Mouse (Mus musculus) CH12.LX (cell line): ENCODE data around the gene Ntng1. TPM values are rescaled to one million over a fixed set of nuclear protein-coding genes. Genes with fewer than 3 reads are reported as not detected.

ENCODE experiments used
- DNase-seq: peaks from one replicate; pipeline ENCODE4 v3.0.0-alpha.2; 2013; ENCODE audit errors: extremely low read depth
- H3K27ac ChIP-seq: 2 replicates; pipeline ENCODE4 v1.5.1; 2012; ENCODE audit warnings: low read depth, mild to moderate bottlenecking, control low read depth, moderate library complexity; ENCODE audit not compliant: insufficient read depth
- H3K27me3 ChIP-seq: replicated peaks from 2 replicates; pipeline ENCODE3; 2012; ENCODE audit warnings: inconsistent platforms
- H3K36me3 ChIP-seq, 2 experiments: replicated peaks in 1 of 2; 2 replicates each; pipeline versions ENCODE3 to v1.6.1; 2012; ENCODE audit warnings: inconsistent platforms in 1 of 2, low read length in 1 of 2, mild to moderate bottlenecking in 1 of 2, mixed read lengths in 1 of 2, moderate library complexity in 1 of 2; ENCODE audit not compliant: control insufficient read depth in 1 of 2, insufficient read depth in 1 of 2
- H3K4me1 ChIP-seq, 2 experiments: 2 replicates each; pipeline ENCODE4 v1.6.1; 2012; ENCODE audit warnings: inconsistent platforms in 1 of 2, moderate library complexity in 1 of 2; ENCODE audit not compliant: insufficient read depth in 2 of 2, control insufficient read depth in 1 of 2
- H3K4me2 ChIP-seq: 2 replicates; pipeline ENCODE4 v1.6.1; 2012; ENCODE audit warnings: low read depth, mild to moderate bottlenecking, control low read depth; ENCODE audit not compliant: poor library complexity, insufficient read depth, severe bottlenecking
- H3K4me3 ChIP-seq, 3 experiments: fragments of 150-350 bp in 1 of 3; sonication (generic) in 1 of 3; replicated peaks in 1 of 3; 2 replicates each; pipeline versions ENCODE3 to v1.5.1; 2011 to 2012; ENCODE audit warnings: low read depth in 2 of 3, low read length in 2 of 3, mild to moderate bottlenecking in 2 of 3, moderate library complexity in 2 of 3, control low read depth in 1 of 3, improper control_type of control experiment in 1 of 3, inconsistent platforms in 1 of 3, mixed read lengths in 1 of 3; ENCODE audit not compliant: poor library complexity in 1 of 3
- H3K79me2 ChIP-seq: replicated peaks from 2 replicates; pipeline ENCODE4 v1.6.1; 2012; ENCODE audit warnings: mild to moderate bottlenecking, moderate library complexity; ENCODE audit not compliant: control insufficient read depth, poor library complexity, insufficient read depth, severe bottlenecking; ENCODE audit errors: extremely low read depth
- H3K9ac ChIP-seq: 2 replicates; pipeline ENCODE4 v1.6.1; 2012; ENCODE audit warnings: low read depth, mild to moderate bottlenecking, control low read depth, moderate library complexity; ENCODE audit not compliant: insufficient read depth
- H3K9me3 ChIP-seq: replicated peaks from 2 replicates; pipeline ENCODE3; 2012; ENCODE audit warnings: low read length, inconsistent platforms, mixed read lengths
- BHLHE40 ChIP-seq: IDR thresholded peaks from 2 replicates; pipeline ENCODE4 v1.6.1; 2011; ENCODE audit warnings: mild to moderate bottlenecking, low read depth, low read length, improper control_type of control experiment
- CHD1 ChIP-seq: IDR thresholded peaks from 2 replicates; pipeline ENCODE4 v1.6.1; 2012; ENCODE audit warnings: low read depth, low read length, improper control_type of control experiment, inconsistent platforms
- ELF1 ChIP-seq: IDR thresholded peaks from 2 replicates; pipeline ENCODE4 v1.6.1; 2014; ENCODE audit warnings: low read depth, mild to moderate bottlenecking, inconsistent platforms, low read length, improper control_type of control experiment
- EP300 ChIP-seq: IDR thresholded peaks from 2 replicates; pipeline ENCODE4 v1.6.1; 2011; ENCODE audit warnings: low read length, improper control_type of control experiment
- GABPA ChIP-seq: IDR thresholded peaks from 2 replicates; pipeline ENCODE4 v1.6.1; 2012; ENCODE audit warnings: low read depth, low read length, improper control_type of control experiment, inconsistent platforms; ENCODE audit not compliant: insufficient replicate concordance
- HCFC1 ChIP-seq: IDR thresholded peaks from 2 replicates; pipeline ENCODE4 v1.6.1; 2012; ENCODE audit warnings: low read depth, mild to moderate bottlenecking, inconsistent platforms, low read length, improper control_type of control experiment
- IRF4 ChIP-seq: IDR thresholded peaks from 2 replicates; pipeline ENCODE4 v1.6.1; 2014; ENCODE audit warnings: low read depth, mild to moderate bottlenecking, inconsistent platforms, low read length, improper control_type of control experiment
- JUND ChIP-seq: conservative IDR thresholded peaks from 2 replicates; pipeline ENCODE4 v1.6.1; 2011; ENCODE audit warnings: low read depth, low read length, improper control_type of control experiment
- KAT2A ChIP-seq: IDR thresholded peaks from 2 replicates; pipeline ENCODE4 v1.6.1; 2012; ENCODE audit warnings: low read length, improper control_type of control experiment, inconsistent platforms; ENCODE audit not compliant: insufficient replicate concordance
- MAFK ChIP-seq: IDR thresholded peaks from 2 replicates; pipeline ENCODE4 v1.6.1; 2011; ENCODE audit warnings: low read length, improper control_type of control experiment; ENCODE audit not compliant: insufficient replicate concordance
- MAX ChIP-seq: IDR thresholded peaks from 2 replicates; pipeline ENCODE4 v1.6.1; 2011; ENCODE audit warnings: low read length, improper control_type of control experiment
- MAZ ChIP-seq: IDR thresholded peaks from 2 replicates; pipeline ENCODE4 v1.6.1; 2012; ENCODE audit warnings: low read depth, mild to moderate bottlenecking, inconsistent platforms, low read length, improper control_type of control experiment, moderate library complexity
- MXI1 ChIP-seq: IDR thresholded peaks from 2 replicates; pipeline ENCODE4 v1.6.1; 2011; ENCODE audit warnings: mild to moderate bottlenecking, low read depth, low read length, improper control_type of control experiment
- MYC ChIP-seq: IDR thresholded peaks from 2 replicates; pipeline ENCODE4 v1.6.1; 2011; ENCODE audit warnings: low read depth, mild to moderate bottlenecking, improper control_type of control experiment, low read length
- NELFE ChIP-seq: IDR thresholded peaks from 2 replicates; pipeline ENCODE4 v1.6.1; 2011; ENCODE audit warnings: low read depth, low read length, improper control_type of control experiment
- POLR2AphosphoS2 ChIP-seq: IDR thresholded peaks from 2 replicates; pipeline ENCODE4 v1.6.1; 2011; ENCODE audit warnings: low read depth, low read length, improper control_type of control experiment
- RAD21 ChIP-seq: IDR thresholded peaks from 2 replicates; pipeline ENCODE4 v1.6.1; 2011; ENCODE audit warnings: low read depth, mild to moderate bottlenecking, low read length, improper control_type of control experiment, moderate library complexity
- UBTF ChIP-seq: IDR thresholded peaks from 2 replicates; pipeline ENCODE4 v1.6.1; 2012; ENCODE audit warnings: low read depth, mild to moderate bottlenecking, inconsistent platforms, low read length, improper control_type of control experiment, moderate library complexity
- USF2 ChIP-seq: conservative IDR thresholded peaks from 2 replicates; pipeline ENCODE4 v1.6.1; 2011; ENCODE audit warnings: low read depth, low read length, improper control_type of control experiment
- ZKSCAN1 ChIP-seq: IDR thresholded peaks from 2 replicates; pipeline ENCODE4 v1.6.1; 2012; ENCODE audit warnings: low read depth, inconsistent platforms, low read length, improper control_type of control experiment, borderline replicate concordance
- ZMIZ1 ChIP-seq: IDR thresholded peaks from 2 replicates; pipeline ENCODE4 v1.6.1; 2012; ENCODE audit warnings: low read depth, mild to moderate bottlenecking, inconsistent platforms, low read length, improper control_type of control experiment
- ZNF384 ChIP-seq: IDR thresholded peaks from 2 replicates; pipeline ENCODE4 v1.6.1; 2012; ENCODE audit warnings: low read depth, low read length, improper control_type of control experiment, inconsistent platforms
- dilution Hi-C: fragments of 300-500 bp; cut with MboI; formaldehyde crosslinking; loops from 2 replicates; pipeline ENCODE4 v1.14.3; 2020; ENCODE audit warnings: low sequenced_read_pairs; ENCODE audit not compliant: extremely low pct_unique_long_range_greater_than_20kb, extremely low pct_ligation_motif_present
- in situ Hi-C: fragments of 300-500 bp; cut with MboI; formaldehyde crosslinking; loops from 3 replicates; pipeline ENCODE4 v1.14.3; 2019; ENCODE audit warnings: low sequenced_read_pairs, low pct_ligation_motif_present, low pct_unique_long_range_greater_than_20kb, mixed read lengths
- polyA plus RNA-seq: library from polyadenylated mRNA; unstranded; fragments of >175 nt; gene quantifications from 2 replicates; pipeline ENCODE4 v1.2.1, GENCODE M21; 2012; ENCODE audit warnings: low read depth; ENCODE audit not compliant: insufficient read length
- total RNA-seq, 2 experiments: library from RNA; depleted of rRNA; stranded (reverse); fragments of 300-350 nt in 1 of 2; fragments of >200 nt in 1 of 2; gene quantifications; 2 replicates each; pipeline ENCODE4 v1.2.3; 2012 to 2014

Gene Ntng1
- total and polyA plus RNA-seq, 3 experiments = not detected

GRCm38 (mm10) chr3:109809065-109809464 is 334.7 kb downstream of the Ntng1 start:
- dilution Hi-C loops (no loop called here), in situ Hi-C loops (no loop called here)
- Histone ChIP-seq H3K36me3 (no peaks in the 10 kb centered on the region), H3K9me3 (peaks cover 40% of the 10 kb centered on the region), H3K79me2 (no peaks in the 10 kb centered on the region), H3K27me3 (no peaks in the 10 kb centered on the region), H3K4me1 (no peaks in the 10 kb centered on the region), H3K9ac (no peak overlapping the region), H3K4me2 (no peak overlapping the region), H3K4me3 (no peak overlapping the region), H3K27ac (no peak overlapping the region)
- no peak for TF ChIP-seq MAX
- no peak for TF ChIP-seq ZNF384
- no peak for TF ChIP-seq RAD21
- no peak for DNase-seq

- TF ChIP-seq ELF1 = no peak
- no peak for TF ChIP-seq ZMIZ1
- TF ChIP-seq EP300 = no peak
- no peak for TF ChIP-seq GABPA
- no peak for TF ChIP-seq KAT2A
- no peak for TF ChIP-seq MAFK
- TF ChIP-seq CHD1 = no peak
- TF ChIP-seq RAD21 = no peak
- TF ChIP-seq UBTF = no peak
- no peak for TF ChIP-seq ZKSCAN1
- H3K79me2 ChIP-seq = no peaks in the 10 kb centered on the region
- no peak overlapping the region for H3K27ac ChIP-seq
- H3K4me3 ChIP-seq = no peak overlapping the region
- H3K9me3 ChIP-seq = peaks cover 53% of the 10 kb centered on the region
- H3K4me2 ChIP-seq = no peak overlapping the region
- DNase-seq = no peak
- H3K36me3 ChIP-seq = no peaks in the 10 kb centered on the region
- in situ Hi-C loops (no loop called here), dilution Hi-C loops (no loop called here)
- H3K9ac ChIP-seq = no peak overlapping the region
- no peaks in the 10 kb centered on the region for H3K4me1 ChIP-seq
- H3K27me3 ChIP-seq = no peaks in the 10 kb centered on the region
Observed at GRCm38 (mm10) chr3:109807211-109807934, 336.4 kb downstream of the Ntng1 start.

- in situ Hi-C loops (no loop called here), dilution Hi-C loops (no loop called here)
- H3K9me3 ChIP-seq = peaks cover 46% of the 10 kb centered on the region
- H3K4me2 ChIP-seq = no peak overlapping the region
- H3K27me3 ChIP-seq = no peaks in the 10 kb centered on the region
- no peak overlapping the region for H3K4me3 ChIP-seq
- no peaks in the 10 kb centered on the region for H3K4me1 ChIP-seq
- no peak for DNase-seq
- no peaks in the 10 kb centered on the region for H3K36me3 ChIP-seq
- no peak overlapping the region for H3K9ac ChIP-seq
- no peak overlapping the region for H3K27ac ChIP-seq
- H3K79me2 ChIP-seq = no peaks in the 10 kb centered on the region
- TF ChIP-seq UBTF (no peak), MXI1 (no peak), NELFE (no peak), ZKSCAN1 (no peak), USF2 (no peak), JUND (no peak), BHLHE40 (no peak), MYC (no peak), ZMIZ1 (no peak), IRF4 (no peak), MAFK (no peak), MAZ (no peak), POLR2AphosphoS2 (no peak), MAX (no peak), HCFC1 (no peak)
Observed at GRCm38 (mm10) chr3:109804145-109804544, 339.7 kb downstream of the Ntng1 start.
